Mouse (Mus musculus): ENCODE data around the gene Acap2. TPM values are rescaled to one million over a fixed set of nuclear protein-coding genes. Genes with fewer than 3 reads are reported as not detected.

The Acap2 gene
- polyA plus RNA-seq, 1 experiment, result 36.9 TPM

GRCm38 (mm10) chr16:31141916-31142315 lies 59.1 kb downstream of the Acap2 start:
- 73% methylated on average over 6 of the region's 6 CpGs for WGBS
- TF ChIP-seq POLR2A (IDR thresholded peaks at IDR 0.05; ENCODE audit: borderline replicate concordance, insufficient read depth, low read length), result no peak
- no peak for TF ChIP-seq CTCF (IDR thresholded peaks at IDR 0.05; ENCODE audit: borderline replicate concordance, insufficient read depth, low read depth, low read length)
- H3K27ac ChIP-seq (ENCODE audit: insufficient read depth, low read length), result no peak overlapping the region

GRCm38 (mm10) chr16:31136616-31137253 lies 64.3 kb downstream of the Acap2 start:
- TF ChIP-seq POLR2A (IDR thresholded peaks at IDR 0.05; ENCODE audit: borderline replicate concordance, insufficient read depth, low read length) (no peak), CTCF (IDR thresholded peaks at IDR 0.05; ENCODE audit: borderline replicate concordance, insufficient read depth, low read depth, low read length) (no peak)
- no peak overlapping the region for H3K27ac ChIP-seq (ENCODE audit: insufficient read depth, low read length)
- H3K27me3 ChIP-seq (ENCODE audit: control insufficient read depth, insufficient read depth, low read length), result no peaks in the 10 kb centered on the region
- no peak for DNase-seq
- 74% methylated on average over 13 of the region's 13 CpGs for WGBS
- H3K4me1 ChIP-seq (ENCODE audit: control insufficient read depth, insufficient read depth, low read length), result no peaks in the 10 kb centered on the region
- H3K4me3 ChIP-seq (replicated peaks; ENCODE audit: insufficient read depth, low read depth, low read length), result no peak overlapping the region

More at GRCm38 (mm10) chr16:31141916-31142315, 59.1 kb downstream of the Acap2 start:
- DNase-seq, result no peak
- no peak overlapping the region for H3K4me3 ChIP-seq (replicated peaks; ENCODE audit: insufficient read depth, low read depth, low read length)
- no peaks in the 10 kb centered on the region for H3K4me1 ChIP-seq (ENCODE audit: control insufficient read depth, insufficient read depth, low read length)
- H3K27me3 ChIP-seq (ENCODE audit: control insufficient read depth, insufficient read depth, low read length), result no peaks in the 10 kb centered on the region

GRCm38 (mm10) chr16:31135519-31135918 lies 65.5 kb downstream of the Acap2 start:
- Histone ChIP-seq H3K27ac (ENCODE audit: insufficient read depth, low read length) (no peak overlapping the region), H3K27me3 (ENCODE audit: control insufficient read depth, insufficient read depth, low read length) (no peaks in the 10 kb centered on the region), H3K4me1 (ENCODE audit: control insufficient read depth, insufficient read depth, low read length) (no peaks in the 10 kb centered on the region), H3K4me3 (replicated peaks; ENCODE audit: insufficient read depth, low read depth, low read length) (no peak overlapping the region)
- no peak for DNase-seq
- TF ChIP-seq POLR2A (IDR thresholded peaks at IDR 0.05; ENCODE audit: borderline replicate concordance, insufficient read depth, low read length) (no peak), CTCF (IDR thresholded peaks at IDR 0.05; ENCODE audit: borderline replicate concordance, insufficient read depth, low read depth, low read length) (no peak)
- 48% methylated on average over 8 of the region's 8 CpGs for WGBS

GRCm38 (mm10) chr16:31131531-31131930 lies 69.5 kb downstream of the Acap2 start:
- H3K4me3 ChIP-seq (replicated peaks; ENCODE audit: insufficient read depth, low read depth, low read length), result no peak overlapping the region
- no peaks in the 10 kb centered on the region for H3K4me1 ChIP-seq (ENCODE audit: control insufficient read depth, insufficient read depth, low read length)
- DNase-seq, result no peak
- 79% methylated on average over 5 of the region's 5 CpGs for whole genome bisulfite sequencing
- H3K27ac ChIP-seq (ENCODE audit: insufficient read depth, low read length), result no peak overlapping the region
- TF ChIP-seq POLR2A (IDR thresholded peaks at IDR 0.05; ENCODE audit: borderline replicate concordance, insufficient read depth, low read length) (no peak), CTCF (IDR thresholded peaks at IDR 0.05; ENCODE audit: borderline replicate concordance, insufficient read depth, low read depth, low read length) (no peak)
- no peaks in the 10 kb centered on the region for H3K27me3 ChIP-seq (ENCODE audit: control insufficient read depth, insufficient read depth, low read length)

- Histone ChIP-seq H3K4me3 (replicated peaks; ENCODE audit: insufficient read depth, low read depth, low read length) (no peak overlapping the region), H3K27ac (ENCODE audit: insufficient read depth, low read length) (no peak overlapping the region), H3K4me1 (ENCODE audit: control insufficient read depth, insufficient read depth, low read length) (no peaks in the 10 kb centered on the region), H3K27me3 (ENCODE audit: control insufficient read depth, insufficient read depth, low read length) (no peaks in the 10 kb centered on the region)
- 86% methylated on average over 5 of the region's 5 CpGs for WGBS
- DNase-seq, result no peak
- no peak for TF ChIP-seq CTCF (IDR thresholded peaks at IDR 0.05; ENCODE audit: borderline replicate concordance, insufficient read depth, low read depth, low read length)
- TF ChIP-seq POLR2A (IDR thresholded peaks at IDR 0.05; ENCODE audit: borderline replicate concordance, insufficient read depth, low read length), result no peak
Observed at GRCm38 (mm10) chr16:31128116-31128515, 72.9 kb downstream of the Acap2 start.

- H3K4me1 ChIP-seq (ENCODE audit: control insufficient read depth, insufficient read depth, low read length), result no peaks in the 10 kb centered on the region
- H3K4me3 ChIP-seq (replicated peaks; ENCODE audit: insufficient read depth, low read depth, low read length), result no peak overlapping the region
- DNase-seq, result no peak
- 56% methylated on average over 5 of the region's 5 CpGs for WGBS
- H3K27me3 ChIP-seq (ENCODE audit: control insufficient read depth, insufficient read depth, low read length), result no peaks in the 10 kb centered on the region
- H3K27ac ChIP-seq (ENCODE audit: insufficient read depth, low read length), result no peak overlapping the region
- no peak for TF ChIP-seq POLR2A (IDR thresholded peaks at IDR 0.05; ENCODE audit: borderline replicate concordance, insufficient read depth, low read length)
- no peak for TF ChIP-seq CTCF (IDR thresholded peaks at IDR 0.05; ENCODE audit: borderline replicate concordance, insufficient read depth, low read depth, low read length)
Observed at GRCm38 (mm10) chr16:31124991-31125390, 76.1 kb downstream of the Acap2 start.

GRCm38 (mm10) chr16:31121612-31122011 lies 79.4 kb downstream of the Acap2 start:
- TF ChIP-seq POLR2A (IDR thresholded peaks at IDR 0.05; ENCODE audit: borderline replicate concordance, insufficient read depth, low read length) (no peak), CTCF (IDR thresholded peaks at IDR 0.05; ENCODE audit: borderline replicate concordance, insufficient read depth, low read depth, low read length) (no peak)
- Histone ChIP-seq H3K27me3 (ENCODE audit: control insufficient read depth, insufficient read depth, low read length) (no peaks in the 10 kb centered on the region), H3K27ac (ENCODE audit: insufficient read depth, low read length) (no peak overlapping the region), H3K4me1 (ENCODE audit: control insufficient read depth, insufficient read depth, low read length) (no peaks in the 10 kb centered on the region), H3K4me3 (replicated peaks; ENCODE audit: insufficient read depth, low read depth, low read length) (no peak overlapping the region)
- DNase-seq, result no peak
- 99% methylated on average over 6 of the region's 6 CpGs for WGBS

- TF ChIP-seq POLR2A (IDR thresholded peaks at IDR 0.05; ENCODE audit: borderline replicate concordance, insufficient read depth, low read length), result no peak
Observed at GRCm38 (mm10) chr16:31113596-31113995, 87.4 kb downstream of the Acap2 start.

More at GRCm38 (mm10) chr16:31113596-31113995, 87.4 kb downstream of the Acap2 start:
- Histone ChIP-seq H3K4me1 (ENCODE audit: control insufficient read depth, insufficient read depth, low read length) (no peaks in the 10 kb centered on the region), H3K27ac (ENCODE audit: insufficient read depth, low read length) (no peak overlapping the region), H3K4me3 (replicated peaks; ENCODE audit: insufficient read depth, low read depth, low read length) (no peak overlapping the region), H3K27me3 (ENCODE audit: control insufficient read depth, insufficient read depth, low read length) (no peaks in the 10 kb centered on the region)
- DNase-seq, result no peak

Measured in cerebellum, adult 2 months (tissue).